Mouse (Mus musculus) spleen, postnatal 10 days (tissue): ENCODE data around the gene Cep57l1.

Experiments used
- DNase-seq, 2 experiments: peaks; one replicate each; pipeline ENCODE4 v3.0.0; 2021 to 2022; ENCODE audit warnings: low spot score in 2 of 2

The Cep57l1 gene

GRCm38 (mm10) chr10:41740221-41740620 lies 69.5 kb downstream of the Cep57l1 start:
- DNase-seq, result no peak

GRCm38 (mm10) chr10:41737245-41737644 lies 72.4 kb downstream of the Cep57l1 start:
- DNase-seq, result no peak

GRCm38 (mm10) chr10:41735398-41735797 lies 74.3 kb downstream of the Cep57l1 start:
- DNase-seq, result no peak

- DNase-seq, result no peak
Observed at GRCm38 (mm10) chr10:41733214-41733613, 76.5 kb downstream of the Cep57l1 start.

GRCm38 (mm10) chr10:41731932-41732331 lies 77.7 kb downstream of the Cep57l1 start:
- no peak for DNase-seq

- DNase-seq, result no peak
Observed at GRCm38 (mm10) chr10:41730746-41731145, 78.9 kb downstream of the Cep57l1 start.

GRCm38 (mm10) chr10:41726215-41726614 lies 83.5 kb downstream of the Cep57l1 start:
- no peak for DNase-seq

GRCm38 (mm10) chr10:41719587-41719986 lies 90.1 kb downstream of the Cep57l1 start:
- no peak for DNase-seq

- DNase-seq, result no peak
Observed at GRCm38 (mm10) chr10:41716029-41716897, 93.4 kb downstream of the Cep57l1 start, which contains the start of gene Ccdc162. Gene Ccdc162, minus strand, starts transcription at chr10:41716634.

GRCm38 (mm10) chr10:41715557-41715956 lies 94.1 kb downstream of the Cep57l1 start:
- DNase-seq, result no peak

GRCm38 (mm10) chr10:41711467-41711866 lies 98.2 kb downstream of the Cep57l1 start:
- no peak for DNase-seq

- DNase-seq, result no peak
Observed at GRCm38 (mm10) chr10:41710773-41711172, 98.9 kb downstream of the Cep57l1 start.

GRCm38 (mm10) chr10:41709341-41709740 lies 100.3 kb downstream of the Cep57l1 start:
- no peak for DNase-seq

GRCm38 (mm10) chr10:41699669-41700068 lies 110.0 kb downstream of the Cep57l1 start:
- DNase-seq, result no peak

- DNase-seq, result no peak
Observed at GRCm38 (mm10) chr10:41697040-41697439, 112.6 kb downstream of the Cep57l1 start.

GRCm38 (mm10) chr10:41690978-41691377 lies 118.7 kb downstream of the Cep57l1 start:
- DNase-seq, result no peak

GRCm38 (mm10) chr10:41689941-41690887 lies 119.5 kb downstream of the Cep57l1 start:
- peak; percentile 45 to 74 for DNase-seq

GRCm38 (mm10) chr10:41684548-41684996 lies 125.1 kb downstream of the Cep57l1 start:
- no peak for DNase-seq

GRCm38 (mm10) chr10:41682546-41683393 lies 126.9 kb downstream of the Cep57l1 start:
- DNase-seq, result peak; percentile 76 to 88

- DNase-seq, result peak; percentile 22 to 67
Observed at GRCm38 (mm10) chr10:41678746-41679360, 130.8 kb downstream of the Cep57l1 start.

- no peak for DNase-seq
Observed at GRCm38 (mm10) chr10:41677396-41677795, 132.3 kb downstream of the Cep57l1 start.
